Mouse (Mus musculus) lung, postnatal 4 days (tissue): ENCODE results near the gene Zfyve9.

Experiments
- DNase-seq, 2 experiments: peaks; one replicate each; pipeline ENCODE4 v3.0.0; 2021

Zfyve9 gene

GRCm38 (mm10) chr4:108598306-108598705 is 182.3 kb downstream of the Zfyve9 start:
- DNase-seq = no peak

GRCm38 (mm10) chr4:108595785-108596184 is 184.8 kb downstream of the Zfyve9 start:
- DNase-seq = no peak

- DNase-seq = no peak
These were observed 187.2 kb downstream of the Zfyve9 start for GRCm38 (mm10) chr4:108593376-108593775.
